7 mouse cellular contexts compared by ENCODE assay signal in genomic region chr8:94986676-94987075, GRCm38 (mm10). TPM values are rescaled to one million over a fixed set of nuclear protein-coding genes. Genes with fewer than 3 reads are reported as not detected.
A peak's percentile ranks its signal among the peaks of the same experiment; 100 is the strongest.
DNase-seq lines count a peak whose midpoint lies in the region; ATAC-seq and TF ChIP-seq lines count a peak whose summit lies in the region.

No protein-coding gene starts in this region.

- H3K9ac ChIP-seq in lung, embryonic 14.5 days: no peak overlapping the region; the same call in 1 of the 2 replicates
- peak overlapping the region; percentile 99 for H3K9ac ChIP-seq in liver, embryonic 14.5 days (replicated peaks)

- no peak overlapping the region; the same call in 1 of the 2 replicates for H3K4me3 ChIP-seq in lung, embryonic 14.5 days (ENCODE audit: low read depth, low read length)
- H3K4me3 ChIP-seq in embryonic facial prominence, embryonic 10.5 days: 0 out of 2 replicates have a peak overlapping the region, but pooled peaks have one; percentile 12
- peak overlapping the region; percentile 87 to 95 for H3K4me3 ChIP-seq in liver, embryonic 14.5 days (ENCODE audit: insufficient read depth in 1 of 2, low read depth in 2 of 2, low read length in 2 of 2)

- no peaks in the 10 kb centered on the region for H3K9me3 ChIP-seq in lung, embryonic 14.5 days (ENCODE audit: low read depth, low read length)
- no peaks in the 10 kb centered on the region for H3K9me3 ChIP-seq in embryonic facial prominence, embryonic 10.5 days
- no peaks in the 10 kb centered on the region for H3K9me3 ChIP-seq in liver, embryonic 14.5 days (ENCODE audit: control insufficient read depth, low read length)

- no peak overlapping the region for H3K27ac ChIP-seq in lung, embryonic 14.5 days (ENCODE audit: low read depth)
- H3K27ac ChIP-seq in embryonic facial prominence, embryonic 10.5 days (replicated peaks): no peak overlapping the region
- peak overlapping the region; percentile 98 for H3K27ac ChIP-seq in liver, embryonic 14.5 days

- no peak for TF ChIP-seq CTCF in lung, embryonic 14.5 days (IDR thresholded peaks at IDR 0.05; ENCODE audit: low read depth)
- peak; percentile 5; the same call in 1 of the 2 replicates for TF ChIP-seq CTCF in liver, embryonic 14.5 days (IDR thresholded peaks at IDR 0.05; ENCODE audit: low read depth)

- DNase-seq in lung, embryonic 14.5 days: no peak
- no peak for DNase-seq in lung, postnatal 10 days
- DNase-seq in embryonic facial prominence, embryonic 10.5 days (ENCODE audit: low spot score): no peak
- peak; percentile 51 for DNase-seq in heart, postnatal 4 days
- DNase-seq in liver, embryonic 14.5 days (ENCODE audit: low read depth in 3 of 3, low spot score in 3 of 3): no peak
- peak; percentile 73 to 83 for DNase-seq in spleen, postnatal 4 days (ENCODE audit: low spot score in 2 of 2)
- DNase-seq in urinary bladder, postnatal 25 days (ENCODE audit: low spot score): no peak

- no peak for TF ChIP-seq EP300 in liver, embryonic 14.5 days (IDR thresholded peaks at IDR 0.05; ENCODE audit: low read depth)

- 46% methylated on average over 5 of the region's 5 CpGs for WGBS in lung, embryonic 14.5 days
- 60% methylated on average over 5 of the region's 5 CpGs for WGBS in embryonic facial prominence, embryonic 10.5 days
- 7% methylated on average over 5 of the region's 5 CpGs for WGBS in liver, embryonic 14.5 days (ENCODE audit: insufficient replicate concordance)

- peak overlapping the region; percentile 18; the same call in 1 of the 2 replicates for H3K4me2 ChIP-seq in lung, embryonic 14.5 days
- peak overlapping the region; percentile 99 for H3K4me2 ChIP-seq in liver, embryonic 14.5 days (ENCODE audit: low read depth)

- H3K4me1 ChIP-seq in lung, embryonic 14.5 days (ENCODE audit: insufficient read depth): peaks cover 8% of the 10 kb centered on the region
- H3K4me1 ChIP-seq in embryonic facial prominence, embryonic 10.5 days: peaks cover 52% of the 10 kb centered on the region
- H3K4me1 ChIP-seq in liver, embryonic 14.5 days (replicated peaks; ENCODE audit: control insufficient read depth in 2 of 2, insufficient read depth in 2 of 2, low read length in 1 of 2): peaks cover 58 to 59% of the 10 kb centered on the region in 2 experiments

- H3K36me3 ChIP-seq in lung, embryonic 14.5 days (ENCODE audit: insufficient read depth): no peaks in the 10 kb centered on the region
- H3K36me3 ChIP-seq in embryonic facial prominence, embryonic 10.5 days (replicated peaks): no peaks in the 10 kb centered on the region
- peaks cover 3% of the 10 kb centered on the region for H3K36me3 ChIP-seq in liver, embryonic 14.5 days (replicated peaks; ENCODE audit: control insufficient read depth, insufficient read depth, low read depth)

- no peak for ATAC-seq in lung, embryonic 14.5 days (ENCODE audit: insufficient read depth)
- no peak for ATAC-seq in liver, embryonic 14.5 days (ENCODE audit: insufficient read depth)

- no peaks in the 10 kb centered on the region for H3K27me3 ChIP-seq in lung, embryonic 14.5 days (ENCODE audit: insufficient read depth, low read length)
- peaks cover 5% of the 10 kb centered on the region; the same call in 1 of the 2 replicates for H3K27me3 ChIP-seq in embryonic facial prominence, embryonic 10.5 days (replicated peaks; ENCODE audit: low read depth, poor library complexity, severe bottlenecking)
- no peaks in the 10 kb centered on the region for H3K27me3 ChIP-seq in liver, embryonic 14.5 days (ENCODE audit: control insufficient read depth, insufficient read depth, low read length)

RNA-seq across cellular contexts. Expression of gene Adgrg1, which starts 12.1 kb away (rescaled TPM):
- 33.8 and 45.3 TPM in 2 replicates for polyA plus RNA-seq in lung, embryonic 14.5 days (2014; fragmentation: Nextera tagmentation; extraction: Ambion mirVana)
- 32.9 and 38.2 TPM in 2 replicates for polyA plus RNA-seq in embryonic facial prominence, embryonic 10.5 days (2016; fragmentation: Nextera tagmentation; extraction: Ambion mirVana)
- 10 to 100 TPM; 22.7 to 25.6 TPM for total RNA-seq in heart, postnatal 4 days (2021)
- polyA plus RNA-seq in liver, embryonic 14.5 days (2012; rRNA removed): 46.8 and 55.8 TPM in 2 replicates
- polyA plus RNA-seq in liver, embryonic 14.5 days (2014; fragmentation: Nextera tagmentation; extraction: Ambion mirVana): 41.1 and 59.5 TPM in 2 replicates

RNA-seq across cellular contexts. Expression of gene Adgrg3, which starts 30.8 kb away (rescaled TPM):
- 4.0 and 4.7 TPM in 2 replicates for polyA plus RNA-seq in lung, embryonic 14.5 days (2014; fragmentation: Nextera tagmentation; extraction: Ambion mirVana)
- 3.1 and 3.5 TPM in 2 replicates for polyA plus RNA-seq in embryonic facial prominence, embryonic 10.5 days (2016; fragmentation: Nextera tagmentation; extraction: Ambion mirVana)
- total RNA-seq in heart, postnatal 4 days (2021): 1 to 10 TPM; 3.3 to 3.8 TPM
- 8.3 and 9.6 TPM in 2 replicates for polyA plus RNA-seq in liver, embryonic 14.5 days (2012; rRNA removed)
- 4.9 and 5.8 TPM in 2 replicates for polyA plus RNA-seq in liver, embryonic 14.5 days (2014; fragmentation: Nextera tagmentation; extraction: Ambion mirVana)

Comparison
In these comparisons a context has a peak if more than half of its experiments do, and no peak if none do; other contexts are left out.
1. DNase-seq: peak in heart, postnatal 4 days (single experiment) and spleen, postnatal 4 days (2 of 2); none in lung, embryonic 14.5 days (single experiment), lung, postnatal 10 days (single experiment), embryonic facial prominence, embryonic 10.5 days (single experiment), liver, embryonic 14.5 days (0 of 3) and urinary bladder, postnatal 25 days (single experiment).